Mouse (Mus musculus) liver, postnatal 0 days (tissue): ENCODE measurements around the gene Prkrip1. TPM values are rescaled to one million over a fixed set of nuclear protein-coding genes. Genes with fewer than 3 reads are reported as not detected.
"Not testable (repeated sequence)": the region's sequence is repeated elsewhere in the genome, so short reads cannot be mapped to it uniquely, and the experiment has no call there.

Experiments
- ATAC-seq: fragments of 200-750 bp; cut with Nextera tagmentation; 2 replicates; pipeline ENCODE4 v1.8.0; 2017; ENCODE audit warnings: mild to moderate bottlenecking, moderate library complexity
- DNase-seq: peaks from one replicate; pipeline ENCODE4 v3.0.0-alpha.2; 2016
- H3K27ac ChIP-seq: fragments of 300-500 bp; sonication (generic); 2 replicates; pipeline ENCODE4 v1.5.1; 2014; ENCODE audit warnings: antibody characterized with exemption, moderate library complexity, mild to moderate bottlenecking, low read depth
- H3K27me3 ChIP-seq: fragments of 300-500 bp; sonication (generic); 2 replicates; pipeline ENCODE4 v1.6.1; 2014; ENCODE audit warnings: low read length, control low read depth, mixed read lengths; ENCODE audit not compliant: insufficient read depth
- H3K36me3 ChIP-seq: fragments of 300-500 bp; sonication (generic); replicated peaks from 2 replicates; pipeline ENCODE4 v1.6.1; 2014; ENCODE audit warnings: mild to moderate bottlenecking, control low read depth, low read length, moderate library complexity, mixed read lengths; ENCODE audit not compliant: insufficient read depth
- H3K4me1 ChIP-seq: fragments of 300-500 bp; sonication (generic); 2 replicates; pipeline ENCODE4 v1.6.1; 2014; ENCODE audit warnings: antibody characterized with exemption, mild to moderate bottlenecking, control low read depth; ENCODE audit not compliant: insufficient read depth
- H3K4me2 ChIP-seq: fragments of 300-500 bp; sonication (generic); 2 replicates; pipeline ENCODE4 v1.6.1; 2014; ENCODE audit warnings: low read depth, mild to moderate bottlenecking, low read length, moderate library complexity, mixed read lengths
- H3K4me3 ChIP-seq: fragments of 300-500 bp; sonication (generic); 2 replicates; pipeline ENCODE4 v1.5.1; 2014; ENCODE audit warnings: low read depth, low read length
- H3K9ac ChIP-seq: fragments of 300-500 bp; sonication (generic); replicated peaks from 2 replicates; pipeline ENCODE4 v1.6.1; 2014; ENCODE audit warnings: mild to moderate bottlenecking, moderate library complexity
- H3K9me3 ChIP-seq: fragments of 300-500 bp; sonication (generic); 2 replicates; pipeline ENCODE4 v1.6.1; 2016; ENCODE audit warnings: mild to moderate bottlenecking, control low read depth, low read length, mixed read lengths
- CTCF ChIP-seq: sonication (generic); IDR thresholded peaks from 2 replicates; pipeline ENCODE4 v1.5.1; 2016; ENCODE audit warnings: antibody characterized with exemption, low read depth
- EP300 ChIP-seq: IDR thresholded peaks from 2 replicates; pipeline ENCODE4 v1.6.1; 2016; ENCODE audit warnings: antibody characterized with exemption, low read depth, mild to moderate bottlenecking
- WGBS: fragments of 180-500 bp; shearing (Covaris S2); extraction: QIAGEN DNeasy Blood & Tissue Kit; methylation state at CpG from one replicate; pipeline ENCODE4 v1.1.7; 2014; ENCODE audit not compliant: insufficient replicate concordance; 5-methylcytosine and 5-hydroxymethylcytosine counted together
- polyA plus RNA-seq: library from polyadenylated mRNA; unstranded; fragments of >200 nt; fragmentation: Nextera tagmentation; extraction: Ambion mirVana; gene quantifications from 2 replicates; pipeline ENCODE4 v1.2.1, GENCODE M21; 2015

Prkrip1 gene
- polyA plus RNA-seq, 1 experiment from 2014 or later = 19.6 TPM

DNA sequence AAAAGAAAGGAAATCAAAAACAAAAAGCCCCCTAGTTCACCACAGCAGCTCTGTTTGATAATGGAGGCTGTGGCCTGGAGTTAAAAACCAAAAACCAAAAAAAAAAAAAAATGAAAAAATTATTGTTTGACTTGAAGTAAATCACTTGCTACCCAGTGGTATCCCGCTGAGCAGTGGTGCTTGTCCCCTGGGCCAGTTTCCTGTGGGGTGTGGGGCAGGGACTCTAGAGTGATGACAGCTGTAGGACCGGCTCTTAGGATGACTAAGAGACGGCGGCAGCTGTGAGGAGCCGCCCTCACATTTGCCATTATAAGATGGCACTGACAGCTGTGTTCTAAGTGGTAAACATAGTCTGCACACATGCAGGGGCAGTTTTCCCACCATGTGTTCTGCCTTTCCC, 43.4 kb downstream of the Prkrip1 start:
- DNase-seq = no peak
- H3K4me1 ChIP-seq = no peaks in the 10 kb centered on the region
- no peak for ATAC-seq
- 0 out of 2 replicates have a peak, but pooled peaks cover 2% of the 10 kb centered on the region for H3K36me3 ChIP-seq
- H3K27me3 ChIP-seq = no peaks in the 10 kb centered on the region
- no peaks in the 10 kb centered on the region for H3K9me3 ChIP-seq
- H3K4me3 ChIP-seq = no peak overlapping the region
- 89% methylated on average over 5 of the region's 5 CpGs for WGBS
- no peak overlapping the region for H3K27ac ChIP-seq
- no peak overlapping the region for H3K9ac ChIP-seq
- H3K4me2 ChIP-seq = no peak overlapping the region
- TF ChIP-seq EP300 (no peak), CTCF (no peak)

DNA sequence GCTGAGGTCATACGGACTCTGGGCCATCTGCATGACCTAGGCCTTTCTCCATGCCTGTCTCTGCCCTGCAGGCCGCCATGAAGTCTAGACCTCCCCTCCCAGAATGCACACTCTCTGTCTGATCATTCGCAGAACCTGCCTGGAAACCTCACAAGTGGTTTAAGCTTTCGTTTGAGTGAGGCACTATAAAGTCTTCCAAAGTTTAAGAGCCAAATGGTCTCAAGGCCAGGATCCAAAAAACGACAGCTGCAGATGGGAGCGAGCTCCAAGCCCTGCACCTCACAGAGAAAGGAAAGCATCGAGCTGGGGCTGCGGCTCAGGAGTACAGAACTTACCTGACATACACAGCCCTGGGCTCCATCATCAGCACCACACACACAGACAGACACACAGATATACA, 46.4 kb downstream of the Prkrip1 start:
- H3K36me3 ChIP-seq = no peaks in the 10 kb centered on the region
- H3K9me3 ChIP-seq = no peaks in the 10 kb centered on the region
- TF ChIP-seq CTCF (no peak), EP300 (no peak)
- ATAC-seq (no peak), DNase-seq (no peak)
- no peak overlapping the region for H3K4me2 ChIP-seq
- no peak overlapping the region for H3K27ac ChIP-seq
- H3K4me1 ChIP-seq = peaks cover 5% of the 10 kb centered on the region
- no peak overlapping the region for H3K4me3 ChIP-seq
- WGBS = 71% methylated on average over 8 of the region's 8 CpGs
- H3K9ac ChIP-seq = no peak overlapping the region
- H3K27me3 ChIP-seq = no peaks in the 10 kb centered on the region

DNA sequence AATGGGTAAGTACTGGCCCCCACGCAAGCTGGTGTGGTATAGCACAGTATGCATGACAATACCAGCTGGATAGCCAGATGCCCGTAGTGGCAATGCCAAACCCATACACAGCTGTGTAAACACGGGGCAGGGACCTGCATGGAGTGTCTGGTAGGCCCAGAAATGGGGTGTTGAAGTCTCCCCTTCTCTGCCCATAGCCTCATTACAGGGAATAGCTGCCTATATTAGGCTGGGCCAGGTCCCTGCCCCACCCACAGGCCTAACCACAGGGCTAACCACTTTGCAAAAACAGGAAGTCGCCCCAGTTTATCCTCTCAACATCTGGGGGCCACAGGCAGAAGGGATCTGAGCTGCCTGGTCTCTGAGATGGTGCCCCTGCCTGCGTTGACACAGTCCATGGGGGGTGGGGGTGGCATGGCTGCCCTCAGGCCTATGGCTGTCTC, 49.6 kb downstream of the Prkrip1 start:
- H3K4me3 ChIP-seq, DNase-seq, H3K36me3 ChIP-seq, H3K9ac ChIP-seq, H3K4me1 ChIP-seq, H3K27me3 ChIP-seq, H3K9me3 ChIP-seq, H3K4me2 ChIP-seq: not testable (repeated sequence)
- H3K27ac ChIP-seq = peak overlapping the region; percentile 59; the same call in 1 of the 2 replicates
- peak; percentile 87 for ATAC-seq
- 26% methylated on average over 5 of the region's 5 CpGs for WGBS

DNA sequence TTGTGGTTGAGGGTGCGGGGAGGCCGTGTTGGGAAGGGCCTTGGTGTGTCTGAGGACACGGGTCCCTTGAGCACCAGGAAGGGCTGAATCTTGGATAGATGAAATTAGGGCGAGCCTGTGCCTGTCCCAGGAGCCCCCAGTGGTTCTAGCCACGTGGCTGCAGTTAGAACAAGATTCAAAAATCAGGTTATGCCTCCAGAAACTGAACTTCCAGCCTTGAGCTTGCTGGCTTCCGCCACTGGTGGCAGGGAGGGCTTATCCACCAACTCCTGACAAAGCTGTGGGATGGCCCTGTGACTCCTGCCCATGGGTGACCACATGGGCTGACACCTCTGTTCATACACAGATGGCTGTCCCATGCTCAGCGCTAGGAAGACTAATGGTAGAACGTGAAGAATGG, 51.1 kb downstream of the Prkrip1 start:
- ATAC-seq = no peak

DNA sequence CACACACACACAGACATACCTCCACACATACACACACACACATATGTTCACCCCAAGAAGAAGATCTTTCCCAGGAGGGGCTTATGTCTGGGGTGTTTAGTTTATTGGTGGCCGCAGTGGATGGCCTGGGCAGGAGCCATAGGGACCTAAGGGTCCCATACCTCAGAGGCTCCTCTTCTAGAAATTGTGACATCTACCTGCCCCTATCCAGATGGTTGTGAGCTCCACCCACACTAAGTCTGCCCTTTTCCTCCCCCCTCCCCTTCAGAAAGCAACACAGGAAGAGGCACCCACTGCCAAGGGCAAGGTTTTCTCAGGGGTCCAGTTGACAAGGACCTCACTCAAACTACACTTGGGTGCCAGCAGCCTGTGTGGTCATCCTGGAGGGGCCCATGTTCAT, 51.8 kb downstream of the Prkrip1 start:
- Histone ChIP-seq H3K4me2 (no peak overlapping the region), H3K27ac (no peak overlapping the region), H3K36me3 (no peaks in the 10 kb centered on the region), H3K4me1 (peaks cover 5% of the 10 kb centered on the region), H3K9ac (no peak overlapping the region), H3K27me3 (no peaks in the 10 kb centered on the region), H3K9me3 (no peaks in the 10 kb centered on the region; the same call in 1 of the 2 replicates), H3K4me3 (no peak overlapping the region)
- ATAC-seq (no peak), DNase-seq (no peak)
- no peak for TF ChIP-seq EP300
- TF ChIP-seq CTCF = no peak
- 63% methylated on average over 1 of the region's 1 CpGs for WGBS

More for the DNA sequence above, 51.1 kb downstream of the Prkrip1 start:
- no peak overlapping the region for H3K9ac ChIP-seq
- 50% methylated on average over 8 of the region's 8 CpGs for WGBS
- H3K27me3 ChIP-seq = no peaks in the 10 kb centered on the region
- no peak overlapping the region for H3K27ac ChIP-seq
- no peaks in the 10 kb centered on the region for H3K36me3 ChIP-seq
- peaks cover 5% of the 10 kb centered on the region for H3K4me1 ChIP-seq
- H3K4me3 ChIP-seq = no peak overlapping the region
- TF ChIP-seq EP300 (no peak), CTCF (no peak)
- no peak for DNase-seq
- H3K9me3 ChIP-seq = no peaks in the 10 kb centered on the region; the same call in 1 of the 2 replicates
- no peak overlapping the region for H3K4me2 ChIP-seq

DNA sequence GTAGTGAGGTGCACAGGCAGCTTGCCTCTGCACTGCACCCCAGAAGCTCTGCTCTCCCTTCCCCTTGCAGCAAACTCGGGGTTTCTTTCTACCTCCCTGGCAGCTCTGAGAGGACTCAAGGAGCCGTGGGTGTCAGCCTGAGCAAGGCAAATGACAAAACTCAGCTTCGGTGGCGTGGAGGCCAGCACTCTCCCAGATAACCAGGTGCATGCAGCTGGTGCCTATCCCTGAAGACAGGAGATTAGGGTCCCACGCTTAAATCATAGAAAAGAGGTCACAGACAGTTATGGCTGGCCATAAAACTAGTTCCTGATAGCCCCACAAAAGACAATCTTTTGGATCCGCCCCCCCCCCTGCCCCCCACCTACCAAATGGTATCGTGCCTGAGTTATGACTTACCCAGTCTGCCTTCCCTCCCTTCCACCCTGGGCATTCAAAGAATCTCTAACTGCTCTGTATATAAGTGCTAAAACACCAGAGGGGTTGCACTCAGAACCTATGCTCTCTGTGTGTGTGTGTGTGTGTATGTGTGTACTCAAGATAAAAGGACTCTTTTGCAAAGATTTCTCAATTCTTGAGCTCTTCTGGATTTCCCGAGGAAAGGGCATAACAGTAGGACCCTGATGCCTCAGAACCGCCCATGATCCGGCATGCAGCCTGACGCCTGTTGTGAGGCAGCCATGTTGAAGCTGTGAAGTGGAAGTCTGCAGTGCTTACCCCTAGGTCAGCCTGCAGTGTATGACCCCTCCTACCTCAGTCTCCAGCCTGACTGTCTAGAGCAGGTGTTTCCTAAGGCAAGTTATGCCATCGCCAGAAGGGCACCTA, 53.9 kb downstream of the Prkrip1 start:
- Histone ChIP-seq H3K27ac (no peak overlapping the region), H3K27me3 (no peaks in the 10 kb centered on the region), H3K4me2 (no peak overlapping the region), H3K36me3 (peaks cover 14% of the 10 kb centered on the region), H3K4me1 (peaks cover 5% of the 10 kb centered on the region), H3K9me3 (no peaks in the 10 kb centered on the region; the same call in 1 of the 2 replicates), H3K4me3 (no peak overlapping the region), H3K9ac (no peak overlapping the region)
- 53% methylated on average over 12 of the region's 12 CpGs for WGBS
- TF ChIP-seq EP300 (peak; percentile 24; the same call in 1 of the 2 replicates), CTCF (no peak)
- peak; percentile 24 for ATAC-seq
- no peak for DNase-seq
